Mouse (Mus musculus) hindbrain, embryonic 10.5 days (tissue): ENCODE results near the gene Dnaaf3. TPM values are rescaled to one million over a fixed set of nuclear protein-coding genes. Genes with fewer than 3 reads are reported as not detected.
"Not testable (repeated sequence)": the region's sequence is repeated elsewhere in the genome, so short reads cannot be mapped to it uniquely, and the experiment has no call there.

Experiments used
- DNase-seq: peaks from one replicate; pipeline ENCODE4 v3.0.0-alpha.2; 2017; ENCODE audit warnings: low spot score
- H3K27ac ChIP-seq: fragments of 300-500 bp; sonication (generic); 2 replicates; pipeline ENCODE4 v1.5.1; 2016; ENCODE audit warnings: mild to moderate bottlenecking, moderate library complexity
- H3K27me3 ChIP-seq: fragments of 300-500 bp; sonication (generic); 2 replicates; pipeline ENCODE4 v1.6.1; 2016; ENCODE audit warnings: mild to moderate bottlenecking; ENCODE audit not compliant: poor library complexity, insufficient read depth, severe bottlenecking
- H3K36me3 ChIP-seq: fragments of 300-500 bp; sonication (generic); 2 replicates; pipeline ENCODE4 v1.6.1; 2016; ENCODE audit warnings: mild to moderate bottlenecking, moderate library complexity
- H3K4me1 ChIP-seq: fragments of 300-500 bp; sonication (generic); replicated peaks from 2 replicates; pipeline ENCODE4 v1.6.1; 2016; ENCODE audit warnings: mild to moderate bottlenecking
- H3K4me3 ChIP-seq: fragments of 300-500 bp; sonication (generic); 2 replicates; pipeline ENCODE4 v1.5.1; 2016; ENCODE audit warnings: mild to moderate bottlenecking, moderate library complexity
- H3K9me3 ChIP-seq: fragments of 300-500 bp; sonication (generic); 2 replicates; pipeline ENCODE4 v1.6.1; 2016; ENCODE audit warnings: mild to moderate bottlenecking, moderate library complexity
- WGBS: fragments of 180-500 bp; shearing (Covaris S2); methylation state at CpG from one replicate; pipeline ENCODE4 v1.1.7; 2016; 5-methylcytosine and 5-hydroxymethylcytosine counted together
- polyA plus RNA-seq: library from polyadenylated mRNA; unstranded; fragments of >200 nt; fragmentation: Nextera tagmentation; extraction: Ambion mirVana; gene quantifications from 2 replicates; pipeline ENCODE4 v1.2.1, GENCODE M21; 2016

Gene Dnaaf3
- polyA plus RNA-seq = 2.5 and 2.9 TPM in 2 replicates

GRCm38 (mm10) chr7:4532005-4532729, at the start of gene Dnaaf3:
Gene Dnaaf3, minus strand, starts transcription at chr7:4532453.
- Histone ChIP-seq H3K27me3 (peaks cover 36% of the 10 kb centered on the region), H3K4me3 (peak within 1 kb of the TSS; percentile 59), H3K27ac (peak within 1 kb of the TSS; percentile 67), H3K36me3 (no peaks in the 10 kb centered on the region), H3K9me3 (no peaks in the 10 kb centered on the region), H3K4me1 (peaks cover 23% of the 10 kb centered on the region)
- 3% methylated on average over 28 of the region's 28 CpGs for WGBS
- peak; percentile 89 for DNase-seq

GRCm38 (mm10) chr7:4581481-4581880, 49.2 kb upstream of the Dnaaf3 start:
- 87% methylated on average over 3 of the region's 3 CpGs for WGBS
- DNase-seq, H3K4me3 ChIP-seq, H3K27me3 ChIP-seq, H3K27ac ChIP-seq, H3K4me1 ChIP-seq, H3K36me3 ChIP-seq, H3K9me3 ChIP-seq: not testable (repeated sequence)

GRCm38 (mm10) chr7:4572361-4572760, 40.1 kb upstream of the Dnaaf3 start:
- not testable (repeated sequence) for H3K9me3 ChIP-seq, H3K36me3 ChIP-seq, H3K4me1 ChIP-seq, DNase-seq, H3K4me3 ChIP-seq, H3K27ac ChIP-seq, H3K27me3 ChIP-seq
- 74% methylated on average over 2 of the region's 2 CpGs for WGBS

GRCm38 (mm10) chr7:4562660-4563059, 30.4 kb upstream of the Dnaaf3 start:
- H3K36me3 ChIP-seq = no peaks in the 10 kb centered on the region
- no peaks in the 10 kb centered on the region for H3K27me3 ChIP-seq
- no peak overlapping the region for H3K27ac ChIP-seq
- no peaks in the 10 kb centered on the region for H3K9me3 ChIP-seq
- 86% methylated on average over 3 of the region's 3 CpGs for WGBS
- no peaks in the 10 kb centered on the region for H3K4me1 ChIP-seq
- H3K4me3 ChIP-seq = no peak overlapping the region
- DNase-seq = no peak

- H3K36me3 ChIP-seq = no peaks in the 10 kb centered on the region
- 71% methylated on average over 6 of the region's 6 CpGs for WGBS
- no peaks in the 10 kb centered on the region for H3K27me3 ChIP-seq
- H3K4me3 ChIP-seq = no peak overlapping the region
- H3K9me3 ChIP-seq = no peaks in the 10 kb centered on the region
- DNase-seq = no peak
- H3K4me1 ChIP-seq = peaks cover 14% of the 10 kb centered on the region
- H3K27ac ChIP-seq = no peak overlapping the region
Observed at GRCm38 (mm10) chr7:4557167-4557560, 24.9 kb upstream of the Dnaaf3 start.

- WGBS = 25% methylated on average over 15 of the region's 15 CpGs
- peak; percentile 81 for DNase-seq
- Histone ChIP-seq H3K4me3 (no peak overlapping the region), H3K27me3 (no peaks in the 10 kb centered on the region), H3K9me3 (no peaks in the 10 kb centered on the region), H3K27ac (no peak overlapping the region), H3K36me3 (no peaks in the 10 kb centered on the region), H3K4me1 (peaks cover 14% of the 10 kb centered on the region)
Observed at GRCm38 (mm10) chr7:4556256-4557166, 24.3 kb upstream of the Dnaaf3 start.

GRCm38 (mm10) chr7:4547221-4547641, 15.0 kb upstream of the Dnaaf3 start, which contains the start of gene Syt5:
Gene Syt5, minus strand, starts transcription at chr7:4547541.
- H3K27ac ChIP-seq = peak within 1 kb of the TSS; percentile 87
- H3K4me1 ChIP-seq = peaks cover 22% of the 10 kb centered on the region
- peaks cover 18% of the 10 kb centered on the region; the same call in 1 of the 2 replicates for H3K27me3 ChIP-seq
- WGBS = 9% methylated on average over 33 of the region's 33 CpGs
- H3K4me3 ChIP-seq = peak within 1 kb of the TSS; percentile 56
- H3K9me3 ChIP-seq = no peaks in the 10 kb centered on the region
- peak; percentile 50 for DNase-seq
- no peaks in the 10 kb centered on the region for H3K36me3 ChIP-seq

GRCm38 (mm10) chr7:4546591-4547131, 14.4 kb upstream of the Dnaaf3 start:
- H3K4me3 ChIP-seq = peak overlapping the region; percentile 56
- peaks cover 22% of the 10 kb centered on the region for H3K4me1 ChIP-seq
- peaks cover 18% of the 10 kb centered on the region; the same call in 1 of the 2 replicates for H3K27me3 ChIP-seq
- H3K36me3 ChIP-seq = peaks cover under 1% of the 10 kb centered on the region; the same call in 1 of the 2 replicates
- WGBS = 2% methylated on average over 26 of the region's 26 CpGs
- H3K9me3 ChIP-seq = no peaks in the 10 kb centered on the region
- peak; percentile 92 for DNase-seq
- peak overlapping the region; percentile 87 for H3K27ac ChIP-seq

- WGBS = 72% methylated on average over 15 of the region's 15 CpGs
- Histone ChIP-seq H3K4me1 (peaks cover 22% of the 10 kb centered on the region), H3K27ac (peak overlapping the region; percentile 87), H3K36me3 (peaks cover 5% of the 10 kb centered on the region; the same call in 1 of the 2 replicates), H3K4me3 (peak overlapping the region; percentile 56), H3K9me3 (no peaks in the 10 kb centered on the region), H3K27me3 (peaks cover 16% of the 10 kb centered on the region; the same call in 1 of the 2 replicates)
- DNase-seq = no peak
Observed at GRCm38 (mm10) chr7:4546050-4546449, 13.8 kb upstream of the Dnaaf3 start.

- 44% methylated on average over 17 of the region's 17 CpGs for WGBS
- Histone ChIP-seq H3K27ac (no peak overlapping the region), H3K9me3 (no peaks in the 10 kb centered on the region), H3K27me3 (no peaks in the 10 kb centered on the region), H3K36me3 (peaks cover 5% of the 10 kb centered on the region; the same call in 1 of the 2 replicates), H3K4me1 (peaks cover 16% of the 10 kb centered on the region), H3K4me3 (no peak overlapping the region)
- DNase-seq = no peak
Observed at GRCm38 (mm10) chr7:4542013-4542412, 9.8 kb upstream of the Dnaaf3 start.

- Histone ChIP-seq H3K36me3 (peaks cover 5% of the 10 kb centered on the region; the same call in 1 of the 2 replicates), H3K4me1 (peaks cover 10% of the 10 kb centered on the region), H3K9me3 (no peaks in the 10 kb centered on the region), H3K27me3 (no peaks in the 10 kb centered on the region), H3K27ac (no peak overlapping the region), H3K4me3 (no peak overlapping the region)
- WGBS = 66% methylated on average over 5 of the region's 5 CpGs
- no peak for DNase-seq
Observed at GRCm38 (mm10) chr7:4541344-4541743, 9.1 kb upstream of the Dnaaf3 start.

- no peak overlapping the region for H3K27ac ChIP-seq
- no peak for DNase-seq
- no peak overlapping the region for H3K4me3 ChIP-seq
- no peaks in the 10 kb centered on the region for H3K4me1 ChIP-seq
- WGBS = 80% methylated on average over 2 of the region's 2 CpGs
- H3K36me3 ChIP-seq = peaks cover 5% of the 10 kb centered on the region; the same call in 1 of the 2 replicates
- H3K27me3 ChIP-seq = no peaks in the 10 kb centered on the region
- no peaks in the 10 kb centered on the region for H3K9me3 ChIP-seq
Observed at GRCm38 (mm10) chr7:4539019-4539418, 6.8 kb upstream of the Dnaaf3 start.
